Mouse (Mus musculus): ENCODE data around the gene Ano6. TPM values are rescaled to one million over a fixed set of nuclear protein-coding genes. Genes with fewer than 3 reads are reported as not detected.

Gene Ano6
- polyA plus RNA-seq, 1 experiment from 2014 or later: 16.2 TPM

- TF ChIP-seq EP300 (optimal IDR thresholded peaks at IDR 0.05): no peak
- TF ChIP-seq CTCF (IDR thresholded peaks at IDR 0.05; ENCODE audit: low read depth): no peak
- Histone ChIP-seq H3K27ac (replicated peaks) (no peak overlapping the region), H3K27me3 (ENCODE audit: control insufficient read depth, insufficient read depth, low read length) (no peaks in the 10 kb centered on the region), H3K9me3 (ENCODE audit: control insufficient read depth, low read length) (no peaks in the 10 kb centered on the region), H3K36me3 (ENCODE audit: control insufficient read depth, insufficient read depth, low read length) (no peaks in the 10 kb centered on the region), H3K4me3 (ENCODE audit: low read depth, low read length) (no peak overlapping the region), H3K4me1 (replicated peaks; ENCODE audit: control insufficient read depth, insufficient read depth) (no peaks in the 10 kb centered on the region), H3K9ac (ENCODE audit: low read length) (no peak overlapping the region), H3K4me2 (replicated peaks; ENCODE audit: low read depth) (no peak overlapping the region)
- ATAC-seq (ENCODE audit: low FRiP score, low TSS enrichment) (no peak), DNase-seq (ENCODE audit: low spot score) (no peak)
- 91% methylated on average over 7 of the region's 7 CpGs for WGBS
Observed at GRCm38 (mm10) chr15:95895699-95896098, 105.1 kb downstream of the Ano6 start.

GRCm38 (mm10) chr15:95897653-95898052 is 107.0 kb downstream of the Ano6 start:
- no peak for DNase-seq (ENCODE audit: low spot score)
- Histone ChIP-seq H3K4me2 (replicated peaks; ENCODE audit: low read depth) (no peak overlapping the region), H3K9me3 (ENCODE audit: control insufficient read depth, low read length) (no peaks in the 10 kb centered on the region), H3K36me3 (ENCODE audit: control insufficient read depth, insufficient read depth, low read length) (no peaks in the 10 kb centered on the region), H3K4me3 (ENCODE audit: low read depth, low read length) (no peak overlapping the region), H3K27ac (replicated peaks) (no peak overlapping the region), H3K9ac (ENCODE audit: low read length) (no peak overlapping the region), H3K4me1 (replicated peaks; ENCODE audit: control insufficient read depth, insufficient read depth) (no peaks in the 10 kb centered on the region), H3K27me3 (ENCODE audit: control insufficient read depth, insufficient read depth, low read length) (no peaks in the 10 kb centered on the region)
- TF ChIP-seq EP300 (optimal IDR thresholded peaks at IDR 0.05) (no peak), CTCF (IDR thresholded peaks at IDR 0.05; ENCODE audit: low read depth) (no peak)
- ATAC-seq (ENCODE audit: low FRiP score, low TSS enrichment): no peak
- 44% methylated on average over 12 of the region's 12 CpGs for WGBS

DNA sequence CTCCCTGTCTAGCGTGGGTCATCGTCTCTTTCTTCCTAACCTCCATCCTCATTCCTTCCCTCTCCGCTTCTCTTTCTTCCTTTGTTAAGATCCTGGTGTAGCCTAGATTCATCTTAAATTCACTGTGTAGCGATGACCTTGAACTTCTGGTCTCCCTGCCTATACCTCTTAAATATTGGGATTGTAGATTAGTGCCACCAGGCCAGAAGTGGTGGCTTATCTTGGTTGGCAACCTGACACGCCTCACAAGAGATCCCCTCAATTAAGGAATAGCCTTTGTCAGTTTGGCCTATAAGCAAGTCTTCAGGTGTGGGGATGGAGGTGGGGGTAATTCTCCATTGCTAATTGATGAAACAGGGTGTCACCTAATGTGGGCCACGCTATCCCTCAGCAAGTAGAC is 107.8 kb downstream of the Ano6 start:
- H3K4me3 ChIP-seq (ENCODE audit: low read depth, low read length): no peak overlapping the region
- H3K4me2 ChIP-seq (replicated peaks; ENCODE audit: low read depth): no peak overlapping the region
- DNase-seq (ENCODE audit: low spot score): no peak
- TF ChIP-seq CTCF (IDR thresholded peaks at IDR 0.05; ENCODE audit: low read depth): no peak
- TF ChIP-seq EP300 (optimal IDR thresholded peaks at IDR 0.05): no peak
- H3K27me3 ChIP-seq (ENCODE audit: control insufficient read depth, insufficient read depth, low read length): no peaks in the 10 kb centered on the region
- no peaks in the 10 kb centered on the region for H3K9me3 ChIP-seq (ENCODE audit: control insufficient read depth, low read length)
- no peak for ATAC-seq (ENCODE audit: low FRiP score, low TSS enrichment)
- no peaks in the 10 kb centered on the region for H3K36me3 ChIP-seq (ENCODE audit: control insufficient read depth, insufficient read depth, low read length)
- WGBS: 92% methylated on average over 6 of the region's 6 CpGs
- no peak overlapping the region for H3K27ac ChIP-seq (replicated peaks)
- H3K9ac ChIP-seq (ENCODE audit: low read length): no peak overlapping the region
- no peaks in the 10 kb centered on the region for H3K4me1 ChIP-seq (replicated peaks; ENCODE audit: control insufficient read depth, insufficient read depth)

GRCm38 (mm10) chr15:95902396-95902795 is 111.8 kb downstream of the Ano6 start:
- no peaks in the 10 kb centered on the region for H3K9me3 ChIP-seq (ENCODE audit: control insufficient read depth, low read length)
- DNase-seq (ENCODE audit: low spot score) (no peak), ATAC-seq (ENCODE audit: low FRiP score, low TSS enrichment) (no peak)
- H3K4me1 ChIP-seq (replicated peaks; ENCODE audit: control insufficient read depth, insufficient read depth): no peaks in the 10 kb centered on the region; the same call in 1 of the 2 replicates
- no peak overlapping the region for H3K4me2 ChIP-seq (replicated peaks; ENCODE audit: low read depth)
- 93% methylated on average over 5 of the region's 5 CpGs for WGBS
- H3K9ac ChIP-seq (ENCODE audit: low read length): no peak overlapping the region
- no peak overlapping the region for H3K27ac ChIP-seq (replicated peaks)
- no peak overlapping the region for H3K4me3 ChIP-seq (ENCODE audit: low read depth, low read length)
- TF ChIP-seq EP300 (optimal IDR thresholded peaks at IDR 0.05): no peak
- no peak for TF ChIP-seq CTCF (IDR thresholded peaks at IDR 0.05; ENCODE audit: low read depth)
- H3K36me3 ChIP-seq (ENCODE audit: control insufficient read depth, insufficient read depth, low read length): no peaks in the 10 kb centered on the region
- no peaks in the 10 kb centered on the region for H3K27me3 ChIP-seq (ENCODE audit: control insufficient read depth, insufficient read depth, low read length)

GRCm38 (mm10) chr15:95904247-95904646 is 113.6 kb downstream of the Ano6 start:
- H3K9ac ChIP-seq (ENCODE audit: low read length): no peak overlapping the region

GRCm38 (mm10) chr15:95906017-95906749 is 115.5 kb downstream of the Ano6 start:
- WGBS: 57% methylated on average over 7 of the region's 7 CpGs
- no peak overlapping the region for H3K4me2 ChIP-seq (replicated peaks; ENCODE audit: low read depth)
- H3K4me3 ChIP-seq (ENCODE audit: low read depth, low read length): no peak overlapping the region
- no peaks in the 10 kb centered on the region for H3K36me3 ChIP-seq (ENCODE audit: control insufficient read depth, insufficient read depth, low read length)
- no peak for TF ChIP-seq EP300 (optimal IDR thresholded peaks at IDR 0.05)
- TF ChIP-seq CTCF (IDR thresholded peaks at IDR 0.05; ENCODE audit: low read depth): no peak
- DNase-seq (ENCODE audit: low spot score) (no peak), ATAC-seq (ENCODE audit: low FRiP score, low TSS enrichment) (peak; percentile 42; the same call in 1 of the 2 replicates)
- no peaks in the 10 kb centered on the region for H3K9me3 ChIP-seq (ENCODE audit: control insufficient read depth, low read length)
- H3K9ac ChIP-seq (ENCODE audit: low read length): no peak overlapping the region
- no peaks in the 10 kb centered on the region; the same call in 1 of the 2 replicates for H3K4me1 ChIP-seq (replicated peaks; ENCODE audit: control insufficient read depth, insufficient read depth)
- no peak overlapping the region; the same call in 1 of the 2 replicates for H3K27ac ChIP-seq (replicated peaks)
- no peaks in the 10 kb centered on the region for H3K27me3 ChIP-seq (ENCODE audit: control insufficient read depth, insufficient read depth, low read length)

More at GRCm38 (mm10) chr15:95904247-95904646, 113.6 kb downstream of the Ano6 start:
- WGBS: 44% methylated on average over 14 of the region's 14 CpGs
- Histone ChIP-seq H3K36me3 (ENCODE audit: control insufficient read depth, insufficient read depth, low read length) (no peaks in the 10 kb centered on the region), H3K4me1 (replicated peaks; ENCODE audit: control insufficient read depth, insufficient read depth) (no peaks in the 10 kb centered on the region; the same call in 1 of the 2 replicates), H3K4me2 (replicated peaks; ENCODE audit: low read depth) (no peak overlapping the region), H3K27ac (replicated peaks) (no peak overlapping the region), H3K4me3 (ENCODE audit: low read depth, low read length) (no peak overlapping the region), H3K27me3 (ENCODE audit: control insufficient read depth, insufficient read depth, low read length) (no peaks in the 10 kb centered on the region), H3K9me3 (ENCODE audit: control insufficient read depth, low read length) (no peaks in the 10 kb centered on the region)
- DNase-seq (ENCODE audit: low spot score): no peak
- TF ChIP-seq EP300 (optimal IDR thresholded peaks at IDR 0.05): no peak
- no peak for TF ChIP-seq CTCF (IDR thresholded peaks at IDR 0.05; ENCODE audit: low read depth)
- no peak for ATAC-seq (ENCODE audit: low FRiP score, low TSS enrichment)

Measured in stomach, postnatal 0 days (tissue).